Mouse (Mus musculus): Measurements from ENCODE around the gene Ttc4. TPM values are rescaled to one million over a fixed set of nuclear protein-coding genes. Genes with fewer than 3 reads are reported as not detected.
A peak's percentile ranks its signal among the peaks of the same experiment; 100 is the strongest.

Ttc4 gene
- polyA plus RNA-seq, 1 experiment = 72.4 TPM

DNA sequence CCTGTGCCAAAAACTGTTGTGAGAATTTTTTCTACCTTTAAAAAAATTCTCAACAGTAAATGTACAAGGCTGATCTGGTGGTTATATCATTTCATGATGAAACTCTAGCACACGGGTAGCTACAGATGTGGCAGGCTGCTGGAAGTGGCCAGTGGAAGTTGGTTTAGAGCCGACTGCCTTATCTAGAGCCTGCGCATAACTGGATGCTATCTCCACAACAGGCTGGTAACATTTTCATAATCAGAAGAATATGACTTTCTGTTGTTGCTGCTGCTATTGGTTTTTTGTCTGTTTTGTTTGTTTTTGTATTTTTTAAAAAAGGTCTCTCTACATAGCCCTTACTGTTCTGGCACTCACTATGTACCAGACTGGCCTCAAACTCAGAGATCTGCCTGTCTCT is 26.2 kb downstream of the Ttc4 start:
- DNase-seq (ENCODE audit: low spot score) = no peak

GRCm38 (mm10) chr4:106650833-106651527 is 27.8 kb downstream of the Ttc4 start, which contains the start of gene Pars2:
Gene Pars2, plus strand, starts transcription at chr4:106651069.
- DNase-seq (ENCODE audit: low spot score) = peak; percentile 85

GRCm38 (mm10) chr4:106647137-106647536 is 31.6 kb downstream of the Ttc4 start:
- no peak for DNase-seq (ENCODE audit: low spot score)

DNA sequence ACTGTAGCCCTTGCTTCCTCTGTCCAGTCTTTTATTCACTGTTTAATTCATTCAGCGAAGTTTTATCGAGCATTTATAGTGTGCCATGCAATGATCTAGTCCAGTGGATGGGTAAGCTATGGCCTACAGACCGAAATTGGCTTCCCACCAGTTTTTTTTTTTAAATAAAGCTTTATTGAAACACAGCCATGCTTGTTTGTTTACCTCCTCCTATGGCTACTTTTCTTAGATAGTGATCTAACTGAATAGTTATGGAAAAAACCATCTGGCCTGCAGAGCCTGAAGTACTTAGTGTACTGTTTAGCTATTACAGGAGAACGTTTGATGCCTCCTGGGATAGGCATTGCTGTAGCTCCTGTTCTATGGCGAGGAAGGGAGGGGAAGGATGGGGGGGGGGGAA is 32.9 kb downstream of the Ttc4 start:
- DNase-seq (ENCODE audit: low spot score) = no peak

DNA sequence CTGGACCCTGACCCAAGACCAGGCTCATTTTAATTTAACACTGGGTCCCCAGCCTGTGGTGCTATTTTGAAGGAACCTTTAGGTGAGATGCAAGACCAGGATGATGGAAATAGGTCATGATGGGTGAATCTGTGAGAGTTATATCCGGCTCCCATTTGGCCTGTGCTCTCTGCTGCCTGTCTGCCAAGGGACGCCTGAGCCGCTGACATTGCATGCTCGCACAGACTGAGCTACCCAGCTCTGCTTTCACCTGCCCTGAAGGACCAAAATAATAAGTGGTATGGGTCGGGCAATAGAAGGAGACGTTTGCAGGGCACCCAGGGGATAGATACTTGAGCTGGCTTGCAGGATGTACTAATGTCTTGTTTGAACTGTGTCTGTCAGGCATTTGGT is 34.5 kb downstream of the Ttc4 start:
- no peak for DNase-seq (ENCODE audit: low spot score)

GRCm38 (mm10) chr4:106643483-106644217 is 35.1 kb downstream of the Ttc4 start:
- DNase-seq (ENCODE audit: low spot score) = no peak

GRCm38 (mm10) chr4:106634086-106634479 is 44.7 kb downstream of the Ttc4 start:
- no peak for DNase-seq (ENCODE audit: low spot score)

DNA sequence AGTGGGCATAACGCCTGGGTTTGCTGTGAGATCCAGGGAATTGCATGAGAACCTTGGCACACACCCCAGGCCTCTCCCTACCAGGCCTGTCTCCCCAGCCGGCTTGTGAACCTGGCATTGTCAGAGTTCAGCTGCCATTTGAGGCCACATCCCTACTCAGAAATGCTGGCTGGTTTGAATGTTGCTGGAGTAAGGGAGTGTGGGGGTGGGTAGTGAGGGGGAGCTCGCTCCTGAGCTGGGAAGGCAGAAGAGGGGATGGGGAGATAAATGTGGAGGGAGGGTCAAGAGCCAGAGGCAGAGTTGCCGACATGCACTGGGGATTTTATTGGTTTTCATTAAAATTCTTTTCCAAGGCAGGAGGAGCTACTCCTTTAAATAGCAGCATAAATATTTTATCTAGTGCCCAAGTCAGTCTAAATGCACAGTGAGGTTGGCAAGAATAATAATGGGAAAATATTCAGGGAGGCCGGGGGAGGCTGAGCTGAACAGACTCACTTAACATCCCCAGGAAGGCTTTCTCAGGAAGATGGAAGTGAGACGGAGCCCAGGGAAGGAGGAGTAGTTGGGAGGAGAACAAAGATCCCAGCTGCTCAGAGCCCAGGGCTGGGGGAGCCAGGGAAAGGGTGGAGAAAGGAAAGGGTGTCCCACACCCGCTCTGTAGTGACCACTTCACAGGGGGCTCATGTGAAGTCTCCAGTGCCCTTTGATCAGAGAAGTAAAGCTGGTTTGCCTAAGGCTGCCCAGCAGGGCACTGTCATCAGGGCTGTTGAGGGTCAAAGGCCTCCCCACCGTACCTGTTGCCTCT is 45.3 kb downstream of the Ttc4 start:
- DNase-seq (ENCODE audit: low spot score) = no peak

DNA sequence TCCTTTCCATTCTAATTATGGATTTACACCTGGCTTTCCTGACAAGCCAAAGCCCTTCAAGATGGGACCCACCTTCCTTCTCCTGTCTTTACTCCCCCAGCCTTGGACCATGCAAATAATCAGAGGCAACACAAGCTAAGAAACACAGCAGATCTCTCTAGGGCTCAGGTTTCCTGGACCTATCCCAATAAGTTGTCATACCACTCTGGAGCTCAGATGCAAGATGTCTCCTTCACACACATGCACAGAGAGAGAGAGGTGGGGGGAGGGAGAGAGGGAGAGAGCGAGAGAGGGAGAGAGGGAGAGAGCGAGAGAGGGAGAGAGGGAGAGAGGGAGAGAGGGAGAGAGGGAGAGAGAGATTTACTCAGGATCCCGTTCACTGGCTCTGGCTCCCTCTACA is 46.4 kb downstream of the Ttc4 start:
- DNase-seq (ENCODE audit: low spot score) = no peak

GRCm38 (mm10) chr4:106630333-106631220 is 48.2 kb downstream of the Ttc4 start:
- DNase-seq (ENCODE audit: low spot score) = no peak

GRCm38 (mm10) chr4:106629374-106629773 is 49.4 kb downstream of the Ttc4 start:
- no peak for DNase-seq (ENCODE audit: low spot score)

- DNase-seq (ENCODE audit: low spot score) = no peak
Observed at GRCm38 (mm10) chr4:106628650-106629360, 49.9 kb downstream of the Ttc4 start.

- no peak for DNase-seq (ENCODE audit: low spot score)
Observed at GRCm38 (mm10) chr4:106627809-106628208, 50.9 kb downstream of the Ttc4 start.

GRCm38 (mm10) chr4:106624271-106624670 is 54.5 kb downstream of the Ttc4 start:
- no peak for DNase-seq (ENCODE audit: low spot score)

- no peak for DNase-seq (ENCODE audit: low spot score)
Observed at GRCm38 (mm10) chr4:106622712-106623111, 56.0 kb downstream of the Ttc4 start.

DNA sequence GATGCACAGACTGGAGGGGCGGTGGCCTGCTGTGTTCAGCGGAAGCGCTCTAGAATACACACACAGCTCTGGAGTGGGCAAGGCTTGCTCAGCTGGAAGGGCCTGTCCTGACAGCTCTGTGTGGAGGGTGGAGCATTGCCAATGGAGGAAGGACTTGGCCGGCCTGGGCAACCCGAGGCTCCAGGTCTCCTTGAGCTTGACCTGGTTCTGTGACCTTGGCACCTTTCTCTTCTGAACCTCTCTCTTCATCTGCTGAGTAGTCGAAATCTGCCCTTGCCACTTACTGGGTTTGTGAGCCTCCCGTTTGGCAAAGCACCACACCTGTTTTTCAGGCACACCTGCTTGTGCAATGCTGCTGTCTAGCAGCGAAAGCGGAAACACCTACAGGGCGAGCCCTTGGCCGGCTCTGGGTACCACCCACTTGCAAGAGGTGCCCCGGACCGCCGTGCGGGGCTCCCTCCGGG is 56.7 kb downstream of the Ttc4 start, which contains the start of gene Ttc22:
TSS of gene Ttc22 (plus strand) at position 403 of the 464 bp plus-strand sequence.
- peak; percentile 59 for DNase-seq (ENCODE audit: low spot score)

- no peak for DNase-seq (ENCODE audit: low spot score)
Observed at GRCm38 (mm10) chr4:106621428-106621827, 57.3 kb downstream of the Ttc4 start.

DNA sequence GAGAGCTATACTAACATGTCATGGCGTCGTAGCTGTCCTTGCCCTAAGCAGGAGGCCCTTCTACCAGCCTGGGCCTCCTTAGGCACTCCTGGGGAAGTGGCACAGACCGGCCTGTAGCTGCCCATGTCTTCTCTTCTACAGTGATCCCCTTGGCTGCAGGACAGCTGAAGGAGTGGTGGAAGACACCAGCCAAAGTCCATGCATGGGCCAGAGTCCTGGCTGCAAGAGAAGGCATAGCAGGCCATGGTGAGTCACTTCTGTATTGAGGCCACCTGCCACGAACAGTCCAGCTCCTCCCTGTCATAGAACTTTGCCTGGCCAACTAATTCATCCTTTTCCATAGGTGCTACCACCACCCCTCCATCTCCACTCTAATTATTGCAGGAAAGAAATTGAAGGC is 59.8 kb downstream of the Ttc4 start:
- no peak for DNase-seq (ENCODE audit: low spot score)

DNA sequence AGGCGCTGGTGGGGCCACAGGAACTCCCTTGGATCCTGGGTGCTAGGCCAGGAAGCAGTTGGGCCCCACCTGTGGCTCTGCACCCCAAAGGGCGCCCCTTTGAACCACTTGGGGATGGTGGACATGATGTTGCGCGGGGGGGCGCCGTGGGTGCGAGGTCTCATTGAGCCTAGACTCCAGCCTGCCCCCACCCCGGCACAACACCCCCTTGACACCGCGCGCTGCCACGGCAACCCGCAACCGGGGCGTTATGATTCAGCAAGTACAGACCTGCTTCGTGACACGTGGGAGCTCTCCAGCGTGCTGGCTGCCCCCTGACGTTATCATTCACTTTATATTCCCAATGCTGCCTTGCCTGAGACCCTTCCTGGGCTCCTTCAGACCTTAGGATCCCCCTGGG is 61.7 kb downstream of the Ttc4 start, which contains the start of gene Lexm:
TSS of gene Lexm (minus strand) at position 186 of the 400 bp plus-strand sequence.
- no peak for DNase-seq (ENCODE audit: low spot score)

GRCm38 (mm10) chr4:106615637-106616036 is 63.1 kb downstream of the Ttc4 start:
- DNase-seq (ENCODE audit: low spot score) = no peak

Measured in urinary bladder, adult 2 months (tissue).